Mouse (Mus musculus) hindbrain, embryonic 16.5 days (tissue): ENCODE results near the gene Lrrc10. TPM values are rescaled to one million over a fixed set of nuclear protein-coding genes. Genes with fewer than 3 reads are reported as not detected.

Source experiments
- ATAC-seq: fragments of 200-750 bp; cut with Nextera tagmentation; 2 replicates; pipeline ENCODE4 v1.8.0; 2017; ENCODE audit warnings: moderate TSS enrichment, moderate library complexity
- H3K27ac ChIP-seq: fragments of 300-500 bp; sonication (generic); 2 replicates; pipeline ENCODE4 v1.5.1; 2014; ENCODE audit warnings: low read depth, mild to moderate bottlenecking, control low read depth, low read length, moderate library complexity
- H3K27me3 ChIP-seq: fragments of 300-500 bp; sonication (generic); replicated peaks from 2 replicates; pipeline ENCODE4 v1.6.1; 2014; ENCODE audit warnings: low read length; ENCODE audit not compliant: control insufficient read depth, insufficient read depth
- H3K36me3 ChIP-seq: fragments of 300-500 bp; sonication (generic); 2 replicates; pipeline ENCODE4 v1.6.1; 2014; ENCODE audit warnings: mild to moderate bottlenecking, low read length, moderate library complexity, mixed read lengths; ENCODE audit not compliant: control insufficient read depth, insufficient read depth
- H3K4me1 ChIP-seq: fragments of 300-500 bp; sonication (generic); 2 replicates; pipeline ENCODE4 v1.6.1; 2014; ENCODE audit warnings: low read depth, low read length; ENCODE audit not compliant: control insufficient read depth, insufficient read depth
- H3K4me2 ChIP-seq: fragments of 300-500 bp; sonication (generic); 2 replicates; pipeline ENCODE4 v1.6.1; 2014; ENCODE audit warnings: mild to moderate bottlenecking, low read length, control low read depth, moderate library complexity
- H3K4me3 ChIP-seq: fragments of 300-500 bp; sonication (generic); 2 replicates; pipeline ENCODE4 v1.5.1; 2014; ENCODE audit warnings: mild to moderate bottlenecking, low read length, control low read depth, moderate library complexity
- H3K9ac ChIP-seq: fragments of 300-500 bp; sonication (generic); 2 replicates; pipeline ENCODE4 v1.6.1; 2014; ENCODE audit warnings: low read depth, mild to moderate bottlenecking, control low read depth, low read length, moderate library complexity
- H3K9me3 ChIP-seq: fragments of 300-500 bp; sonication (generic); 2 replicates; pipeline ENCODE4 v1.6.1; 2014; ENCODE audit warnings: mild to moderate bottlenecking, low read length, moderate library complexity; ENCODE audit not compliant: control insufficient read depth
- WGBS: fragments of 180-500 bp; shearing (Covaris S2); extraction: QIAGEN DNeasy Blood & Tissue Kit; methylation state at CpG from one replicate; pipeline ENCODE4 v1.1.7; 2014; 5-methylcytosine and 5-hydroxymethylcytosine counted together
- polyA plus RNA-seq: library from polyadenylated mRNA; unstranded; fragments of >200 nt; fragmentation: Nextera tagmentation; extraction: Ambion mirVana; gene quantifications from 2 replicates; pipeline ENCODE4 v1.2.1, GENCODE M21; 2015

Gene Lrrc10
- polyA plus RNA-seq: not detected in 2 replicates

DNA sequence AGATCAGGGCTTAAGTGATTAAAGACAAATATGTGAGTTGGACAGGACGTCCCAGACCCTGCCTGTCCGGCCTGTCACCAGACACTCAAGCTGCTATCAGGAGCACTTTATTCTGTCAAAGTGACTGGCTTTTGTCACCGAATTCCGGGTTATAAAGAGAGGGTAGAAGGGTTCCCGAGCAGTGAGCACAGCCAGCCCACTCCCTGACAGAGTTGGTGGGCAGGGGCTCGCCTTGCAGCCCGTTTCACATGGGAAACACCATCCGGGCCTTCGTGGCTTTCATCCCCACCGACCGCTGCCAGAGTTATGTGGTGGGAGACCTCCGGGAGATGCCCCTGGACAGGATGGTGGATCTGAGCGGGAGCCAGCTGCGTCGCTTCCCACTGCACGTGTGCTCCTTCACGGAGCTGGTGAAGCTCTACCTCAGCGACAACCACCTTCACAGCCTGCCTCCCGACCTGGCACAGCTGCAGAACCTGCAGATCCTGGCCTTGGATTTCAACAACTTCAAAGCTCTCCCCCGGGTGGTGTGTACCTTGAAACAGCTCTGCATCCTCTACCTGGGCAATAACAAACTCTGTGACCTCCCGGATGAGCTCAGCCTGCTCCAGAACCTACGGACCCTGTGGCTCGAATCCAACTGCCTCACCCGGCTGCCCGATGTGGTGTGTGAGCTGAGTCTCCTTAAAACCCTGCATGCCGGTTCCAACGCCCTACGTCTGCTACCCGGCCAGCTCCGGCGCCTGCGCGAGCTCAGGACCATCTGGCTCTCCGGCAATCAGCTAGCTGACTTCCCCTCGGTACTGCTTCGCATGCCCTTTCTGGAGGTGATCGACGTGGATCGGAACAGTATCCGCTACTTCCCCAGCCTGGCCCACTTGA is at the start of gene Lrrc10:
Gene Lrrc10 (plus strand): TSS at position 167 of the 882 bp plus-strand sequence.
- H3K4me3 ChIP-seq: peak within 1 kb of the TSS; percentile 23
- 45% methylated on average over 40 of the region's 40 CpGs for WGBS

DNA sequence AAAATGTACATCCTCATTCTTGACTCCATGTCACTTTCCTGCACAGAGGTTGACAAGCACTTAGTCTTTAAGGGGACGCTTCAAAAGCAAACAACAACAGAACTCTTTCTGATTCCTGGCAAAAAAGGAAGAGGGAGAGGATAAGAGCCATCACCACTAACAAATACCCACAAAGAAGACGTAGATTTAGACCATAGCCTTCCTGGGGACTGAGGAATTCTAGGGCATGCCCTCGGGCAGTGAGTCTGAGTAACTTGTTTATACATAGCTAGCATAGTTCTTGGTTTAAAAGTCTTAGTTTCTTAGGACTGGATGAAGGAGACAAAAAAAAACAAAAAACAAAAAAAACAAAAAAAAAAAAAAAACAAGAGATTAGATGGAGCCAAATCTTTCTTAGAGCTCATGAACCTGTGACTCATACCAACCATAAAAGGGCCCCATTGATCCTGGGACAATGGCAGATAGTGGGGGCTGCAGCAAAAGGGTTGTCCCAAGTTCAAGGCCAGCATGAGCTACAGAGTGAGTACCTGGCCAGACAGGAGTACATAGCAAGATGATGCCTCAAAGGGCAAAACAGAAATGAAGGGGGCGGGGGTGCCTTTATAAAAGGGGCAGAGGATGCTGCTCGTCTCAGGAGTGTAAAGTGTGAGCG is 49.4 kb upstream of the Lrrc10 start:
- no peak overlapping the region for H3K9ac ChIP-seq
- H3K4me3 ChIP-seq: no peak overlapping the region
- 79% methylated on average over 6 of the region's 6 CpGs for whole genome bisulfite sequencing
- H3K4me2 ChIP-seq: no peak overlapping the region
- no peaks in the 10 kb centered on the region for H3K9me3 ChIP-seq
- no peak overlapping the region for H3K27ac ChIP-seq
- no peaks in the 10 kb centered on the region for H3K4me1 ChIP-seq
- no peaks in the 10 kb centered on the region for H3K36me3 ChIP-seq
- H3K27me3 ChIP-seq: no peaks in the 10 kb centered on the region
- ATAC-seq: no peak

More for the DNA sequence above, at the start of gene Lrrc10:
- Histone ChIP-seq H3K4me1 (no peaks in the 10 kb centered on the region; the same call in 1 of the 2 replicates), H3K27ac (no peak within 1 kb of the TSS), H3K36me3 (no peaks in the 10 kb centered on the region), H3K4me2 (peak within 1 kb of the TSS; percentile 39), H3K27me3 (no peaks in the 10 kb centered on the region), H3K9me3 (no peaks in the 10 kb centered on the region), H3K9ac (0 out of 2 replicates have a peak within 1 kb of the TSS, but pooled peaks have one; percentile 25)
- ATAC-seq: peak; percentile 45; the same call in 1 of the 2 replicates

DNA sequence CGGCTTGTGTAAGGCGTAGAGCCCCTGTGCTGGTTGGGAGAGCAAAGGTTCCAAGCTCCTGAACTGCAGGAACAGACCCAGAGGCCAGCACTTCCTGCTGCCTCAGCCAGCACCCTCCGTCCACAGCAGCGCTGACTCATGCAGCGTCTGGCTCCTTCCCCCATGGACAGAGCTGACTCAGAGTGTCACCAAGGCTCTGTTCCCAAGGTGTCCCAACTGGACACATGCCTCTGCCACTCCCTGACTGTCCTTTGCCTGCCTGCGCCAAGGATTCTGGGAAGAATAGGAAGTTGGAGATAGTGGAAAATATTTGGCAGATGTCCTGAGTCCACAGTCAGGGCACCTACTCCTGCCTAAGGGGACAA is 48.9 kb upstream of the Lrrc10 start:
- 83% methylated on average over 6 of the region's 6 CpGs for WGBS
- Histone ChIP-seq H3K9me3 (no peaks in the 10 kb centered on the region), H3K9ac (no peak overlapping the region), H3K4me2 (no peak overlapping the region), H3K36me3 (no peaks in the 10 kb centered on the region), H3K4me3 (no peak overlapping the region), H3K27ac (no peak overlapping the region), H3K27me3 (no peaks in the 10 kb centered on the region), H3K4me1 (no peaks in the 10 kb centered on the region)
- ATAC-seq: no peak

DNA sequence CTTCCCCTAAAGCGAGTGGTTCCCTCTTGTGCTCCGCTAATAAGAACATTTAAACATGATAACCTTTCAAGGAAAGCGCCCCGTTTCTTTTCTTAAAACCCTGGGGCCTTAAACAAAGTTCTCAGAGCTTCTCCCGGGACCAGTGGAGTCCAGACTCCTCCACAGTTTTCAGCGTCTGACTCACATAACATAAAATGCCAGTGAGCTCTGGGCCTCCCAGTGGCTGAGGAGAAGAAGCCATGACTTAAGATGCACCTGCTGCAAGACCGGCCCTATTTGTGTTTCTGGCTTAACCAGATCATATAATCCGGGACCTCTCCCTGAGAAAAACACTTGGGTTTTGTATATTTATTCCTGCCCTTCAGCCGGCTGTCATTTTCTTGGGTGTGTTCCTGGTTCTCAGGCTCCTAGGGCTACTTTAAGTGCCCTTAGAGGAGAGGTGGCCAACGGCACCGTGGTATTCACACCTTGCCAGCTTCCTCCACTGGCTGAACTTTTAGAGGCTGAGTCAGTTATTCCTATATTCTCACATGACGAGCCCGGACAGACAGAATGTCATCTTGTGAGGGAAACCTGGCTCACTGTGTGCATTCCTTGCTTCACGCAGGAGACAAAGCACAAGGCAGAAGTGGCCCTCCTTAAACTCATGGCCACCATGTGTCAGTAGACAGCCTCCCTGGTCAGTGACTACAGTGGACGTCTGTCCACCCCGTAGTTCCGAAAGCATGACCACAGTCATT is 46.3 kb upstream of the Lrrc10 start:
- Histone ChIP-seq H3K4me1 (no peaks in the 10 kb centered on the region), H3K9me3 (no peaks in the 10 kb centered on the region), H3K36me3 (no peaks in the 10 kb centered on the region), H3K27ac (no peak overlapping the region), H3K4me3 (no peak overlapping the region), H3K27me3 (no peaks in the 10 kb centered on the region), H3K4me2 (no peak overlapping the region), H3K9ac (no peak overlapping the region)
- 84% methylated on average over 17 of the region's 17 CpGs for WGBS
- ATAC-seq: no peak

DNA sequence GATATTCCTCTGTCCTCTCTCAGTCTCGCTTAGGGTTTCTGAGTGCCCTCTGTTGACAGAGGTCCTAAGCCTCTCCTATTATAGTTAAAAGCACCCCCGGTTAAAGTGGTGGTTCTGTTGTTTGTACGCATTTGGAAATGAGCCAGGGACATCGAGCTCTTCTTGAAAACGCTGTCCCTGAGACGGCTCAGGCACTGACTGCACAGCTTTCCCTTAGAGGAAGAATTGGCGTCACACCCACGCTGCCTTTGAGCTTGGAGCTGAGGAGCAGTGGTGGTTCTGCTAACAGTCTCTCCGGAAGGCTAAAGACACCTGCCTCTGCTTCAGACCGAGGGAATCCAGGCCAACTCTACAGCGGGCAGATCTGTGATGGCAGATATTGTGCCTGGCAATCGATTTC is 44.2 kb upstream of the Lrrc10 start:
- H3K4me3 ChIP-seq: no peak overlapping the region
- H3K27ac ChIP-seq: no peak overlapping the region
- H3K9ac ChIP-seq: no peak overlapping the region
- no peaks in the 10 kb centered on the region; the same call in 1 of the 2 replicates for H3K4me1 ChIP-seq
- no peaks in the 10 kb centered on the region for H3K9me3 ChIP-seq
- no peak for ATAC-seq
- no peaks in the 10 kb centered on the region for H3K36me3 ChIP-seq
- no peak overlapping the region for H3K4me2 ChIP-seq
- no peaks in the 10 kb centered on the region for H3K27me3 ChIP-seq
- WGBS: 53% methylated on average over 12 of the region's 12 CpGs

DNA sequence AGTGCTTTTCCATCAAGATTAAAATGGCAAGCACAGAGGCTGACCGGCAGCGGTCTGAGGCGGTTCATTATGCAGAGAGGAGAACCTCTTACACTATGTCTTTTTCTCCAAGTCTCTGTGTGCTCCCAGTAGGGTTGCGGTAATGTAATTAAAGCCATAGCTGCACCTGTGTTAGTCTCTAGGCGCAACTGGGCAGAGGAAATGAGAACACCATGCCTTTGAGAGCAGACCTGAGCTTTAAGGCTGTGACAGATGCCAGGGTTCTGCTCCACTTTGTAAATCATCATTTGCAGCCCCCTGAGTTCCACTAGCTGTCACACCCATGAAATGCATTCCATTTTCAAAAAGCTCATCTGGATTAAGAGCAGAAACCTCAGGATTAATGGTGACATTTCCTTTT is 40.4 kb upstream of the Lrrc10 start:
- Histone ChIP-seq H3K4me3 (no peak overlapping the region), H3K4me2 (no peak overlapping the region), H3K27me3 (no peaks in the 10 kb centered on the region), H3K9ac (no peak overlapping the region), H3K27ac (no peak overlapping the region), H3K9me3 (no peaks in the 10 kb centered on the region), H3K36me3 (no peaks in the 10 kb centered on the region), H3K4me1 (no peaks in the 10 kb centered on the region; the same call in 1 of the 2 replicates)
- WGBS: 59% methylated on average over 5 of the region's 5 CpGs
- no peak for ATAC-seq

DNA sequence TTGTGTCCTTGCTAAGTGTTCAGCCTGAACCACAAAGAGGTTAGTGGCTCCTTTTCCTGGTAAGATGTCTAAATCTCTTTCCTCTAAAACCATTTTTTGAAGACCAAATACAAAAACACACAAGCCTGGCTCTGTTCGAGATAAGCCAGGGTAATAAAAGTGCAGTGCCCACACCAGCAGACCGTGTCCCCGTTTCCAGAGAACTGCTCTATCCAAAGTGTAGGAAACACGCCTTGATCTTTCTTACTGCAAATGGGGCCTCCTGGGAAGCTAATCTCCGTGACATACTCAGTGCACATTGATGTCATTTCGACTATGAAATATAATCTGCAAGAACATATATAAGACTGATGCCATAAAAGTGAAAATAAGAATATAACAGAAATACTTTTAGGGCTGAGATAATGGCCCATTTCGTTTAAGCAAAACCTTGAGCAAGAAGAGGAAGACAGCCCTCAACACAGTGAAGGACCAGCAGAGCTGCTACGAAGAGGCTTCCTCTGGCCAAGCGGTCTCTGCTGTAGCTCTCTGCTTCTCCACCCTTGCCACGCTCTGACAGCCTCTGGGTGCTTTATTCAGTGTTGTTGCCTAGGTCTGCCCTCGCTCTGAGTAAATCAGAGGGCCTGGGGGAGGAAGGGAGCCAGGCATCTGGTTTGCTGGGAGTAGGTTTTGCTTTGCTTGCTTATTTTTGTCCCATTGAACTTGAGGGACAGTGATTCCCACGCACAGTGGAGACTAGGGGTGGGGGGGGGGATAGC is 39.3 kb upstream of the Lrrc10 start:
- H3K27ac ChIP-seq: no peak overlapping the region
- no peaks in the 10 kb centered on the region for H3K9me3 ChIP-seq
- H3K27me3 ChIP-seq: no peaks in the 10 kb centered on the region
- H3K4me2 ChIP-seq: no peak overlapping the region
- 69% methylated on average over 12 of the region's 12 CpGs for WGBS
- no peak for ATAC-seq
- H3K4me1 ChIP-seq: no peaks in the 10 kb centered on the region; the same call in 1 of the 2 replicates
- H3K36me3 ChIP-seq: no peaks in the 10 kb centered on the region
- H3K9ac ChIP-seq: no peak overlapping the region
- H3K4me3 ChIP-seq: no peak overlapping the region

DNA sequence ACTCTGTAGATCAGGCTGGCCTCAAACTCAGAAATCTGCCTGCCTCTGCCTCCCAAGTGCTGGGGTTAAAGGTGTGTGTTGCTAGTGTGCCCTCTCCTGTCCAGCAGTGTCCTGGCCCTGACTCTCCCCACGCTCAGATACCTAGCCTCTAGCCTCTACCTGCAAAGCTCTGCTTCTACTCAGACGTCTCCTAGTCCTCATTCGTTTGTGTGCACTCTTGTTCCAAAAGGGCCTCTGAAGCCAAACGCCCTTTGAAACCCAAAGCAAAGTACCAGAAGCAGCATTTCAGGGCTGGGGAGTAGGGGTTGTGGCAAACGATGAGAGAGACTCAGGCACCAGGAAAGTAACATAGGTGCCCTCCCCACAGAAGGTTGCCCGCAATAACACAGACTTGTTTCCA is 35.5 kb upstream of the Lrrc10 start:
- H3K4me3 ChIP-seq: no peak overlapping the region
- H3K27me3 ChIP-seq: no peaks in the 10 kb centered on the region
- H3K9me3 ChIP-seq: no peaks in the 10 kb centered on the region
- H3K9ac ChIP-seq: no peak overlapping the region
- ATAC-seq: no peak
- no peak overlapping the region for H3K4me2 ChIP-seq
- WGBS: 88% methylated on average over 6 of the region's 6 CpGs
- H3K4me1 ChIP-seq: peaks cover 4% of the 10 kb centered on the region
- H3K27ac ChIP-seq: no peak overlapping the region
- H3K36me3 ChIP-seq: no peaks in the 10 kb centered on the region
